Mouse (Mus musculus) urinary bladder, postnatal 10 days (tissue): ENCODE data around the gene Gja1.
"Not testable (repeated sequence)": the region's sequence is repeated elsewhere in the genome, so short reads cannot be mapped to it uniquely, and the experiment has no call there.

ENCODE experiments used
- DNase-seq: peaks from one replicate; pipeline ENCODE4 v3.0.0; 2022; ENCODE audit warnings: low spot score

The Gja1 gene

DNA sequence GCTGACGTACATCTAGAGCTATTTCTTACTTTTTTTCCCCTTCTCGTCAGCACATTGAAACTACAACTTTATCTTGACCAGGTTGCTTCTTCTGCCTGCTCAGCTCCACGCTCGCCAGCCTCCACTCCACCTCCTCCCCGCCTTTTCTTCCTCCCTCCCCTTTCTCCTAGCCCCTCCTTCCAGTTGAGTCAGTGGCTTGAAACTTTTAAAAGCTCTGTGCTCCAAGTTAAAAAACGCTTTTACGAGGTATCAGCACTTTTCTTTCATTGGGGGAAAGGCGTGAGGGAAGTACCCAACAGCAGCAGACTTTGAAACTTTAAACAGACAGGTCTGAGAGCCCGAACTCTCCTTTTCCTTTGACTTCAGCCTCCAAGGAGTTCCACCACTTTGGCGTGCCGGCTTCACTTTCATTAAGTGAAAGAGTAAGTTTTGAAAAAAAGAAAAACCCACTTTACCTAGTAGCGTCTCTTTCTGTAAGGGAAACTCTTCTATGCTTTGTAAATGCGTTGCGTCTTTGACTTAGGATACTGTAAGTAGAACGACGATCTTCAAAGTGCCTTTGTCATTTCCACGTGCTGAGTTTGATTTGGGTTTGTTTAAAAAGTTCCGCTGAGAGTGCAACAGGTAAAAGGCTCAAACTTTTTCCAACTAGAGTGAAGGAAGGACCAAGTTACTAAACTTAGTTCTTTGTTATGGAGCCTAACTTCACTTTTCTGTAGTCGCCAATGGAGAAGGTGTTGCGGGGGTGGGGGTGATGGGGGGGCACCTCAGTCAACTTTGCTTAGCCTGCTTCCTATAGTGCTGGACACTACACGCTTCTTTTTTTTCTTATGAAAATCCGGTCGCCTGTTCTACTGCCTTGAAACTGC is at the start of gene Gja1:
TSS of gene Gja1 (plus strand) at position 234 of the 869 bp plus-strand sequence.
- DNase-seq = no peak

DNA sequence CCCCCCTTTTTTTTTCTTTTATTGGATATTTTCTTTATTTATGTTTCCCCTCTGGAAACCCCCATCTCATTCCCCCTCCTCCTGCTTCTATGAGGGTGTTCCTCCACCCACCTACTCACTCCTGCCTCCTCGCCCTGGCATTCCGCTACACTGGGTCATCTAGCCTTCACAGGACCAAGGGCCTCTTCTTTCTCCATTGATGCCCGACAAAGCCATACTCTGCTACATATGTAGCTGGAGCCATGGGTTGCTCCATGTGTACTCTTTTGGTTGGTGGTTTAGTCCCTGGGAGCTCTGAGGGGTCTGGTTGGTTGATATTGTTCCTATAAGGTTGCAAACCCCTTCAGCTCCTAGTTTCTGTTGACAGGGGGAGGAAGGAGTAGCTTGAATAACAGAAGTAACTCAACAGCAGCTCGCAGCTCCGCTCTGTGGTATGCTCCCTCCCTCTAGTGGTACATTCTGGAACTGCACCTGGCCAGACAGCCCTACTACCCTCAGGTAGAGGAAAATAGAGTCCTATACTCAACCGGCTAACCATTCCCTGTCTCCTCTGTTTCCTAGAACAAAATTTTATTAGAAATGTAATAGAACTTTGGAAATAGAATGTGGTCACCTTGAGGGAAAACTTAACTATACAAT is 38.2 kb upstream of the Gja1 start:
- DNase-seq = peak; percentile 38

DNA sequence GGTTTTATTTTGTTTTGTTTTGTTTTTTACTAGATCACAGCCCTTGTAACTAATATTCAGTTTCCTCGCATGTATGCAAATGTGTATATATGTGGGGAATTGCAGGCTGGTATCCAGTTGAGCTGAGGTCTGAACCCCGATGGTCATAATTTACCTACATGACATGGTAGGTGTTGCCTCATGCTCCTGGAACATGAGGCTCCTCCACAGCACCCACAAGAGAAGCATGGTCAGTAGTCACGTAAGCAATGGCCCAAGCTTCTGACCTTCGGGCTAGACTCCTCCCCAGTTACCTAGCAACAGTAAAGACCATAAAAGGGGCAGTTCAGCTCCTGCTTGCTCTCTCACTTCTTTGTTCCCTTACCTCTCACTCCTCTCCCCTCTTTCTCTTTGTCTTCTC is 16.7 kb upstream of the Gja1 start:
- no peak for DNase-seq

DNA sequence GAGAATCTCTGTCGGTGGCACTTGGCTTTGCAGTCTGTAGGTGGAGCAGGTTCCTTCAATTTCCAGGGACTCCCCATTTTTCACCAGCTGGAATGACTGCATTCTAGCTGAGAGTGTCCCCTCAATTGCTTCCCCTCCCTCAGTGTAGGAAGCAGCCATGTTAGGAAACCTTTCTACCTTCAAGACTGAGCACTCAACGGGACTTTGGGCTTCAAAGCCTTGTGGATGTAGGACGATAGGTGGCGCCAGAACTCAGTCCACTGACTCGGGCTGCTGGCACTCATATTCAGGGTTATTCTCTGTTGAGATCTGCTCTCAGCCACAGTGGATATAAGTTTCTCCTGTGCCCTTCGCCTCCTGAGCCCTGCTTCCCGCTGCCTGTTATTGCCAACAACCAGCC is 8.1 kb upstream of the Gja1 start:
- DNase-seq = no peak

DNA sequence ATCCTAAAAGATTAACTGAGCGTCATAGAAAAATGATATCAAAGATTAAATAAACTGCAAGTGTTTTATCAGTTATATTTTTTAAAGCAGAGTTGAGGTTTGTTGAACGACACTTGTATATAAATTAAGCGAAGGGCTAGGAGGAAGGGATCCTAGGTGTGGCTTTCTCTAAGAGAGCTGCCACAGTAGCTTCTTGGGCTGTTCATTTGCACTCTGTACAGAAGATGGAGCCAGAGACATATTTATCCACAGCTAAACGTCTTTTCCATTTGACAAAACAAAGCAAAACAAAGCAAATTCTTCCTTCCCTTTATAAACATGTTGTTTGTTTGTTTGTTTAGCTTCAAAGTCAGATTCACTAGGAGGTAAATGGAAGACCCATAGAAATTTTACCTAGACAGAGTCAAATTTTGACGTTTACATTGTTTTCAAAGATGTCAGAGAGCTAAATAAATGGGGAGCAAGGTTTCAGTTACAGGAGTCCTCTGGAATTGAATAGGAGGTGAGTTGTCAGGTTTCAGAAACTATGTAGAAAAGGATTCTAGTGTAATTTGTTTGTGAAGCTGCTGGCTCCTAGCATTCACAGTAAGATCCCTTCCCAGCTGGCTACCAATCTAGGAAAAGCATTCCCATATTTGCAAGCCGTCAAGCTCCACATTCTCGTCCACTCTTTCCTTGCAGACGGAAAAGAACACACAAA is 4.0 kb upstream of the Gja1 start:
- DNase-seq = no peak

DNA sequence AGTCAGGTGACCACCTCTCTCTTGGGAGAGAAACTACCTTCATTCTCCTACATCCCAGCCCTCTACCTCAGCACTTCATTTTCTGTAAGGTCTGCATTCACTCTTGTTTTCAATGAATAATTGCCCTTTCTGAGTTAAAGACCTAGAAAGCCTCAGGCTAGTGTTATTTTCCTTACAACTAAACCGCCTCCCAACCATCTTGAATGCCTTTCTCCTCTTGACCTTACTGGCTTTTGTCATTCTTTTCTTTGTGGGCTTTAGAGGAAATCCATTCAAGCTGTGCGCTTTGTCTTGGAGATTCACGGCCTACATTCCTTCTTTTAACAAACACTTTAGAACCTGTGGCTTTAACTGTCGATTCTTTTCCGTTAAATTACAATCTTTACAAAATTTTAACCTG is 3.0 kb upstream of the Gja1 start:
- no peak for DNase-seq

DNA sequence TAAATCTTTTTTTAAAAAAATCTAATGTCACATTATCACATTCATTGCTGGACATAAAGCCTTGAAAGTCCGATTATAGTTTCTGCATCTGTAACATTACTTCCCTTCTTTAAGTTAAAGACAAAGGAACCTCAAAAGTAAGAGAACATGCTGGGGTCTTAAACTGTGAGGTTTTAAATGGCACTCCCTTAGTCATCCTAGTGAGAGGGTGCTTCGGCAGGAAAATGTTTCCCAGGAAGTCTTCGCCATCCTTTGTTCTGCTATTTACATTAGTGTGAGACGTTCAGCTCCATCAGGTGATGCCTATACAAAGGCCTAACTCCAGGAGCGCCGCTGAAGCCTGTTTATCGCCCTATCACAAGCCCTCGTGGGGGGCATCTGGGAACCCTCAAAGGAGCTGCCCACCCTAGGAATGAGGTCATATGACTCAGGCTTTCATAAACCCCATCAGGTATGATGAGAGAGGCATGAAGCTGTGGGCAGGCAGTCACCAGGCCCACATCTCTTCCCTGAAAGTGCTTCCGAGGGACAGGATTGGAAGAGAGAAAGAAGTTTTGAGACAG is 1.1 kb upstream of the Gja1 start:
- DNase-seq = no peak

DNA sequence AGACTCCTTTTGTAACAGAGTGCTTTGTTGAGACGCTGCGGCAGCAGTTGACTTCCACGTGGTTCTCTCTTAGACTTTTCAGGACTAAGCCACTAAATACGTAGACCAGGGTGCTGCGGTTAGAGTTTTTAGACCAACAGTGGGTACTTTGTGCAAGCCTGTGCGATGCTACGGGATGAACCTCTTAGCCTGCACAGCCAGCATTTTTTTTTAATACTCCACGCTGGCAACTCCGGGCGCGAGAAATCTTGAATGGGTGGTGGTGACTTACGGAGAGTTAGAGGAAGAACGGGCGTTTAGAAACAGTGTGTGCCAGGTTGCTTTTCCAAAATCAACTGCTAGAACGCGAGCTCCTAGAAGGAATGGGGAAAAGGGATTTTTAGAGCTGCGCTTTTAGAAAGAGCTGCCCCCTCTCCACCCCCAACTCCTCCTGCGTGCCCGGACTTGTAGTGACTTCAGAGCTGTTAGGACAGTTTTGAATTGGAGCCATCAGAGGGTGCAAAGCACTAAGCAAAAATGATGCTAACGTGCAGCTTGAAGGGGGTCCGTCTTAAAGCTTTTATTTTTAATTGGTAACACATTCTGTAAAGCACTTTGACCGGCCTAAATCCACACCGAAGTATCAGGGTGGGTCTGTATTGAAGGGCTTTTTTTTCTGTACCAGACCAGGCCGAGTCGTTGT is 977 bp downstream of the Gja1 start:
- DNase-seq = no peak

DNA sequence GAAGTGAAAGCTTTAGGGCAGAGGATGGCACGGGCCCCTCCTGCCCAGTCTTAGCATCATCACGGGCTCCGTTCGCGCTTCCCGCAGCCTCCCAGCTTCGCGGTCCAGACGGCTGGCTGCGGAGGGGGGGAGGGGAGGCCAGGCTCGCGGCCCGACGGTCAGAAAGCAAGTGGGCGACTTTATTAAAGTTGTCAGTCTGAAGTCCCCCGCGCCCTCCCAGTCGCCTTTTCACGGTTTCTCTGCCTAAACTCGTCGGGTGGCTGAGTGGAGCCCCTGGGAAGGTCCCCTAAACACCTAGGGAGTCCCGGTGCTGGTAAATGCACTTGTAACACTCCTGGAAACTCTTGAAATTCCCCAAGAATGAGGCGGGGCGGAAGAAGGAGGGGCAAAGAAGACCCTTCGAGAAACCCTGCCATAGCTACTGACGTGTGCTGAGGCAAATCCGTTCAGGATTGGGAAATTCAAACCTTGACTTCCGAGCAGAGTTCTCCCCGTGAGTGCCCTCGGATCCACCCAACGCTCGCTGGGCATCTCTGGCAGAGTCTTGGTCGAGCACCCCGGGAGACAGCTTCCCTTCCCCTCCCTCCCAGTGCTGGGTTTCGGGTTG is 1.6 kb downstream of the Gja1 start:
- DNase-seq = no peak

DNA sequence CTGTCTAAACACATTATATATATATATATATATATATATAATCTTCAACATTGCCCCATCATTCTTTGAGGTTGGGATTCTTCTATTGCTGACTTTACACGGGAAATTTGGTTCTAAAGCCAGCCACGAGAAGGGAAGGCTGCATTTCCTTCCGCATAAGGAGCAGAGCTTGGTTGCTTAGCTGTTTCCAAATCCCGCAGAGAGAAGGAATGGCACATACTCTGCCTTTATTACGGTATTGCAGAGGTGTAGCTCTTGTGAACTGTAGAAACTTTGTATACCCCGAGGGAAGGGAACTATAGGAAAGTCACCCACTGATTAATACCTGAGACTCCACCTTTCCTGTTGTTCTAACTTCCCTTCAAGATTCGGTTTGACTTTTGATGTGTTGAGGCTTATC is 2.6 kb downstream of the Gja1 start:
- DNase-seq = no peak

DNA sequence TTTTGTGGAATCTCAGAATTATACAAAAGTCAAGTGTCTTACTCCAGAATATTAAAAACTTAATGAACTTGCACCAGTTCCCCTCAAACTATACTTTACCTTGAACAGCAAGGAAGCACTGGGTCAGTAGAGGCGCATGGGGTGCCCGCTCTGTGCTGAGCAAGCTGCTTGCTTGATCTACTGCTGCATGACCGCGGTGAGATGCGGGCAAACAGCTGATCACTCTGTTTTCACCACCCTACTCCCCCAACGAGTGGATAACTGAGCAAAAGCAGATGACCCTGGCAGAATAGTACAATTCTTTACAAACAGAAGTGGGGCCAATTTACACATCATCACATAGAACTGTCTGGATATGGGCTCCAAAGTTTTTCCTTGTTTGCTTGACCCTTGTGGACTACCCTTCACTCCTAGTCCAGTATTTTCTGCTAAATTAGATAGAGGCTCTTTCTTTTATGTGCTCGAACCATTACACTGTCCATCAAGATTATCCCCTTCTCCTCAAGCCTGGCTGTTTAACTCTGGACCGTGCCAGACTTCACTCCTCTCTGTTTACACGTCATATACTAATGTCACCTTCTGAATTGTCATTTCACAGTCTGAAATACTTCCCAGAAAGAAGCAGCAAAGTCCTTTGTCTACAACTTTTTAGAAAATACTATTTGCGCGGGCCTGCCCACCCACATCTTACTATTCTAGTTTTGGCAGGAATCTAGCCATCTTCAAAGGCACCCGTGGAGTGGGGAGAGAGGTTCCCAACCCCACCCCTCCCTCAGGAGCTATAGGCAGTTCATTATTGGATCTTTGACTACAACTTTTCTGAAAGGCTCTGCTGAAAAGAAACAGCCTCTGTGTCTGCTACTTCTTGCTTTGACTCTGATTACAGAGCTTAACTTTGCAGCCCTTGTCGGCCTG is 8.3 kb downstream of the Gja1 start:
- DNase-seq = no peak

DNA sequence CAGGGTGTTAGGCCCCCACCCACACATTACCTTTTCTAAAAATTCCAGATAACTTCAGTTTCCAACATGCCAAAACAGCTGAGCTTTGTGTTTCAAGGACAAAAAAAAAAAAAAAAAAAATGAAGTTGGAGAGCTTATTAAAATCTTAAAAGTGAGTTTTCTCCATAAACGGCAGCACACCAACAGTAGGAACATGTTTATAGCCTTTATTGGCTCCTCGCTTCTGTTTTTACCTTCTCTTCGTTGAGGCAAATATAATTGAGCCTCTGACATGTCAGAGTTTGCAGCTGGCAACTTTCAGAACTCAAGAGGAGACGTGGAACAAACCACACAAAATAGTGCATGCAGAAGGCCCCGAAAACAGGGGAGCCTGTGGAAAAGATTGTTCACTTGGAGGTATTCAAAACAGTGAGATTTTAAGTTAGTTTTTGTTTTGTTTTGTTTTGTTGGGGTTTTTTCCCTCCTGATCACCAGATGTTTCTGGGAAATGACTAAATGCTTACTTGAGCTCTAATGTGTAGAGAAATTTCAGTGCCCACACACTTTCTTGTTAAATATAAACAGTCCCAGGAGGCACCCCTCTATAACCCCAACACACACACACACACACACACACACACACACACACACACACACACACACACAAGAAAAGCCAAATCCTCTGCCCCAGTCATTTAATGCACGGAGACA is 16.1 kb downstream of the Gja1 start:
- no peak for DNase-seq

DNA sequence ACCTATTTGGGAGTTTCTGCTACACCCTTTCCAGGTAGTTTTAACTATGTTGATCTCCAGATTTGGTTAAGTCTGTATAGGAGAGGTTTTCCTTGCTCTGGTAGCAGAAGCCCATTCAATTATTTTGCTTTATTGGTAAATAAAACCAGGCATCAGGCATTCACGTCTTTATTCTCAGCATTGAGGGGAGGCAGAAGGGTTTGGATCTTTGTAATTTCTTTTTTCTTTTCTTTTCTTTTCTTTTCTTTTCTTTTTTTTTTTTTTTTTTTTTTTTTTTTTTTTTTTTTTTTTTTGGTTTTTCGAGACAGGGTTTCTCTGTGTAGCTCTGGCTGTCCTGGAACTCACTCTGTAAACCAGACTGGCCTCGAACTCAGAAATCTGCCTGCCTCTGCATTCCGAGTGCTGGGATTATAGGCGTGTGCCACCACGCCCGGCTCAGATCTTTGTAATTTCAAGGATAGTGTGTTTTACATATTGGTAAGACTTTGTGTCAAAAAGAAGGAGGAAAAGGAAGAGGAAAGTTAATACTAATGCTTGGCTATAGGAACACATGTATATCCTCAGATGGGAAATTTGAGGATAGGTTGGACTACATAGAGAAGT is 16.8 kb downstream of the Gja1 start:
- DNase-seq = not testable (repeated sequence)

DNA sequence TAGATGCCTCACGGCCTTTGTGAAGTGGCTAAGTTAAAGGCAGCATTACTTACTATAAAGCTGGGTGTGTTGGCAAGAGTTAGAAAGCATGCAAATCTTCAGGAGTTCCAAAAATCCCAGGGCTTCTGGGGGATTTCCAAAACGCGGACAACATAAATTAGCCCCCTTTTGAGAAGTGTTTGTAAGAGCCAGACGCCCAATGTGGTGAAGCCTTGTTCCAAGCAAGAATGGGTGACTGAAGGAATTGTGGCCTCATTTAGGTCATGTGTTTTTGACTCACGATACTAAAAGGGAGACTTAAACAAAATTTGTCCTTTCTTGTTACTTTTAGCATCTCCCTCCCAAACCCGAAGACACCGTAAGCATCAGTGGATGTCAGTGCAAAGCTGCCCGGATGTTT is 20.7 kb downstream of the Gja1 start:
- no peak for DNase-seq

DNA sequence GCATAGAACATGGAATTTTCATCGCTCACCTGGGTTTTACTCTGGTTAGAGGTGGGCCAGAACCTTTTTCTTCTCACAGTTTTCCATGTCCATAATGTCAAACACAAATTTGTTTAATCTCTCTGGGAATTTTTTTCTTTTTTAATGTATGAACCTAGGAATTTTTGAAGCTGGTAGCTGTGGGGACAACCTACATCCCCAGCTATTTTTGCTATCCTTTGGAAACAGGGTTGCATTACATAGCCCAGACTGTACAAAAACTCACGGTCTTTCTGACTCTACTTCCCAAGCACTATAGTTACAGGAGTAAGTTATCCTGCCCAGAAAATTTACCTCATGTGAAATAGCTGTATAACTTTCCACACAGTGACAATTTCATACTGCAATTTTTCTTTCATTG is 21.2 kb downstream of the Gja1 start:
- DNase-seq = no peak

DNA sequence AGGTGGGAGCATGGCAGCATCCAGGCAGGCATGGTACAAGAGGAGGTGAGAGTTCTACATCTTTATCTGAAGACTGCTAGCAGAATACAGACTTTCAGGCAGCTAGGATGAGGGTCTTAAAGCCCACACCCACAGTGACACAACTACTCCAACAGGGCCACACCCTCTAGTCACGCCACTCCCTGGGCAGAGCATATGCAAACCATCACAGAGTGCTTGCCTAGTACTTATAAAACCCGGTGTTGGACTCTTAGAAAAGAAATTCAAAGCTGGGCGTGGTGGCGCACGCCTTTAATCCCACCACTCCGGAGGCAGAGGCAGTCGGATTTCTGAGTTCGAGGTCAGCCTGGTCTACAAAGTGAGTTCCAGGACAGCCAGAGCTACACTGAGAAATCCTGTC is 24.3 kb downstream of the Gja1 start:
- DNase-seq = not testable (repeated sequence)

DNA sequence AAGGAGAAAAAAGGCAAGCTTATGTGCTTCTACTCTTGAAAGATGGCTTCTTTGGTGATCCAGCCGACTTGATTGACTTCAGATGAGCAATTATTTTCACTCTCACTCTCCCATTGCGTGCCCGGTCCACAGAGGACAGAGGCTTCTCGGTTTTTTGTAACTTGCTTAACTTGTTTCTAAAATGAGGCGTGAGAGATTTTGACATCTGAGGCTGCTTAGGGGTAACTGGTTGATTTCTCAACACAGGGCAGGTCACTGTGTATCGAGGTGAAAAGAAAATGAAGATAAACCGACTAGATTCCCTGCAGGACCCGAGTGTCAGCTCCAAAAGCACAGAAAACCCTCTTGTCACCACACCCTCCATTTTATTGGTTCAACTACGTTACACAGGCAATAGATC is 28.8 kb downstream of the Gja1 start:
- DNase-seq = no peak

DNA sequence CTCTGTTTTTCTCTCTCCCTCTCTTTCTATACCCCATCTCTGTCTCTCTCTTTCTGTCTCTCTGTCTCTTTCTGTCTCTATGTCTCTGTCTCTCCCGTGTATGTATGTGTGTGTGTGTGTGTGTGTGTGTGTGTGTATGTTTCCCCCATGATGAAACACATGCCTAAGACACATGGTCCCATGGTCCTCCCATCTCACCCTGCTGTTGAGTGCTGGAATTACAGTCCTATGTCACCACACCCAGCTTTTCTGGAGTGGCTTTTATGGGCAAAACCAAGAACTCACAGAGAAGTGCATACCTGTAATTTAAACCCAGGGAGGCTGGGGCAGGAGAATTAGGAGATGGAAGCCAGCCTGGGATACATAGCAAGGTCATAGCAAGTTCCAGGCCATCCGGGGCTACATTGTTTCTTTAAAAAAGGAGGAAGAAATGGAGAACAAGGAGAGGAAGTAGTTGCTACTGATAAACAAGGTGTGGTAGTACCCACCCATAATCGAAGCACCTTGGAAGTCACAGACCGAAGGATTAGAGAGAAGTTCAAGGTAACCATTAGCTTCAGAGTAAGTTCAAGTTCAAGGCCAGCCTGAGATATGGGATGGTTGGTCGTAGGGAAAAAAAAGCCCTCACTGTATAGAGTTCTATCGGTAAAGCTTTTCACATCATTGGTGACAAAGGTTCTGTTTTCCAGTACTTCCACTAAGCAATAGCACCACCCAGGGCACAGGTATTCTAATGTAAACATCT is 29.4 kb downstream of the Gja1 start:
- no peak for DNase-seq
